Mouse (Mus musculus): ENCODE measurements around the gene Gnb5. TPM values are rescaled to one million over a fixed set of nuclear protein-coding genes. Genes with fewer than 3 reads are reported as not detected.

The Gnb5 gene
- polyA plus RNA-seq, 1 experiment from 2014 or later, result 36.2 TPM

DNA sequence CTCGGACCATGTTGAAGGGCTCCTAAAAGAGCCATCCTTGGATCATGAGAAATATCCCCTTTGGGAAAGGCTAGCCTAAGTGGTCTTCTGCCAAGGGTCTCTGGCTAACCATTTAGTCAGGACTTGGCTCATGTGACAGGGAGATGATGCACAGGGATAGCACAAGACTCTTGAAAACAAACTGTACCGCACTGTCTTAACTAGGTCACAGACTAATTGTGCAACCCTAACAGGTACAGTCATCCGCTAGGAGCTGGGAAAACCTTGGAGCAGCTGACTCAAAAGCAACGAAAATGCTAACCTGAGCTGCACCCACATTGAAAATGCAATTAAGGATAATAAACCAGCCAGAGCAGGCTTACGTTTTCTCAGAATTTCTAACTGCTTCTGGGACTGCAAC lies 60.1 kb downstream of the Gnb5 start:
- no peak overlapping the region for H3K27ac ChIP-seq
- 81% methylated on average over 5 of the region's 5 CpGs for whole genome bisulfite sequencing
- no peaks in the 10 kb centered on the region for H3K4me1 ChIP-seq
- no peaks in the 10 kb centered on the region for H3K27me3 ChIP-seq
- no peak overlapping the region for H3K9ac ChIP-seq
- ATAC-seq, result no peak
- H3K9me3 ChIP-seq (replicated peaks), result peaks cover 3% of the 10 kb centered on the region
- H3K4me2 ChIP-seq, result no peak overlapping the region
- H3K4me3 ChIP-seq, result no peak overlapping the region
- no peaks in the 10 kb centered on the region for H3K36me3 ChIP-seq (ENCODE audit: poor library complexity, severe bottlenecking)

GRCm38 (mm10) chr9:75368779-75369178 lies 62.7 kb downstream of the Gnb5 start:
- Histone ChIP-seq H3K9me3 (replicated peaks) (peaks cover 3% of the 10 kb centered on the region), H3K27me3 (no peaks in the 10 kb centered on the region), H3K36me3 (ENCODE audit: poor library complexity, severe bottlenecking) (no peaks in the 10 kb centered on the region), H3K9ac (no peak overlapping the region), H3K4me2 (no peak overlapping the region), H3K27ac (no peak overlapping the region), H3K4me1 (no peaks in the 10 kb centered on the region), H3K4me3 (no peak overlapping the region)
- no peak for ATAC-seq
- 87% methylated on average over 3 of the region's 3 CpGs for WGBS

DNA sequence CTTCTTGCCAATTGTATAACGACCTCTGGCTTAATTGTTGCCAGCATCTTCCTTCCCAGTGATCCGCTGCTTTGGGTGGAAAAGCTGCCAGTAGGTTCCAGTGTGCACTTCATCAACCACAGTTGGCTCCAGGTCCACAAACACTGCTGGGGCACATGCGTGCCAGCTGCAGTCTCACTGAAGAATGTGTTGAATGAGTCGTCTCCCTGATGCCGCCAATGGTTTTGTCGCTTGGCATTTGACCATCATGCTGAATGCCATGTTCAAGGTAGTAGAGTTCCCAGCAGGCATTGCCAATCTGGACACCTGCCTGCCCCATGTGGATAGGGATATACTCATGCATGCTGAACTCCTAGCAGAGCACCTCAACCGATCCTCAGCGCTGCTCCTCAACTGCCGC lies 69.5 kb downstream of the Gnb5 start:
- no peak overlapping the region for H3K27ac ChIP-seq
- no peak overlapping the region for H3K4me2 ChIP-seq
- no peaks in the 10 kb centered on the region for H3K27me3 ChIP-seq
- no peaks in the 10 kb centered on the region for H3K9me3 ChIP-seq (replicated peaks)
- no peaks in the 10 kb centered on the region for H3K36me3 ChIP-seq (ENCODE audit: poor library complexity, severe bottlenecking)
- H3K4me1 ChIP-seq, result no peaks in the 10 kb centered on the region
- WGBS, result 96% methylated on average over 9 of the region's 9 CpGs
- ATAC-seq, result no peak
- H3K4me3 ChIP-seq, result no peak overlapping the region
- no peak overlapping the region for H3K9ac ChIP-seq

GRCm38 (mm10) chr9:75376428-75376827 lies 70.3 kb downstream of the Gnb5 start:
- Histone ChIP-seq H3K36me3 (ENCODE audit: poor library complexity, severe bottlenecking) (no peaks in the 10 kb centered on the region), H3K4me2 (no peak overlapping the region), H3K27me3 (no peaks in the 10 kb centered on the region), H3K9me3 (replicated peaks) (no peaks in the 10 kb centered on the region), H3K9ac (no peak overlapping the region), H3K4me1 (no peaks in the 10 kb centered on the region), H3K4me3 (no peak overlapping the region), H3K27ac (no peak overlapping the region)
- no peak for ATAC-seq
- WGBS, result 65% methylated on average over 1 of the region's 1 CpGs

- 92% methylated on average over 2 of the region's 2 CpGs for WGBS
- Histone ChIP-seq H3K36me3 (ENCODE audit: poor library complexity, severe bottlenecking) (0 out of 2 replicates have a peak, but pooled peaks cover under 1% of the 10 kb centered on the region), H3K9ac (no peak overlapping the region), H3K4me3 (no peak overlapping the region), H3K9me3 (replicated peaks) (no peaks in the 10 kb centered on the region), H3K4me1 (no peaks in the 10 kb centered on the region), H3K27ac (no peak overlapping the region), H3K27me3 (no peaks in the 10 kb centered on the region), H3K4me2 (no peak overlapping the region)
- no peak for ATAC-seq
Observed at GRCm38 (mm10) chr9:75378774-75379173, 72.7 kb downstream of the Gnb5 start.

- no peaks in the 10 kb centered on the region for H3K27me3 ChIP-seq
- WGBS, result 92% methylated on average over 14 of the region's 14 CpGs
- H3K36me3 ChIP-seq (ENCODE audit: poor library complexity, severe bottlenecking), result peaks cover 26% of the 10 kb centered on the region
- H3K4me1 ChIP-seq, result no peaks in the 10 kb centered on the region
- no peaks in the 10 kb centered on the region for H3K9me3 ChIP-seq (replicated peaks)
- no peak for ATAC-seq
- H3K4me3 ChIP-seq, result no peak overlapping the region
- no peak overlapping the region for H3K9ac ChIP-seq
- no peak overlapping the region for H3K4me2 ChIP-seq
- no peak overlapping the region for H3K27ac ChIP-seq
Observed at GRCm38 (mm10) chr9:75382825-75383224, 76.7 kb downstream of the Gnb5 start.

DNA sequence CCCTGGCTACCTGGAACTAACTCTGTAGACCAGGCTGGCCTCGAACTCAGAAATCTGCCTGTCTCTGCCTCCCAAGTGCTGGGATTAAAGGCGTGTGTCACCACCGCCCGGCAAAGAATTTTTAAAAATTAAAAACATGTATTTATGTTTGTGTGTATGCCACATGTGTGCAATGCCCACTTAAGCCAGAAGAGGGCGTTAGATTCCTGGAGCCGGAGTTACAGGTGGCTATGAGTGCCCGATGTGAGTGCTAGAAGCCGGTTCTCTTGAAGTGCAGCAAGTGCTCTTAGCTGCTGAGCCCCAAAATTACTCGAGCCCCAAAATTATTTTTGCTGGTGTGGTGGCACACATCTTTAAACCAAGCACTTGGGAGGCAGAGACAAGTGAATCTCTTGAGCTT lies 77.7 kb downstream of the Gnb5 start:
- Histone ChIP-seq H3K27me3 (no peaks in the 10 kb centered on the region), H3K9ac (no peak overlapping the region), H3K4me1 (no peaks in the 10 kb centered on the region), H3K9me3 (replicated peaks) (no peaks in the 10 kb centered on the region), H3K4me3 (no peak overlapping the region), H3K36me3 (ENCODE audit: poor library complexity, severe bottlenecking) (peaks cover 32% of the 10 kb centered on the region), H3K4me2 (no peak overlapping the region), H3K27ac (no peak overlapping the region)
- ATAC-seq, result no peak
- 84% methylated on average over 9 of the region's 9 CpGs for WGBS

DNA sequence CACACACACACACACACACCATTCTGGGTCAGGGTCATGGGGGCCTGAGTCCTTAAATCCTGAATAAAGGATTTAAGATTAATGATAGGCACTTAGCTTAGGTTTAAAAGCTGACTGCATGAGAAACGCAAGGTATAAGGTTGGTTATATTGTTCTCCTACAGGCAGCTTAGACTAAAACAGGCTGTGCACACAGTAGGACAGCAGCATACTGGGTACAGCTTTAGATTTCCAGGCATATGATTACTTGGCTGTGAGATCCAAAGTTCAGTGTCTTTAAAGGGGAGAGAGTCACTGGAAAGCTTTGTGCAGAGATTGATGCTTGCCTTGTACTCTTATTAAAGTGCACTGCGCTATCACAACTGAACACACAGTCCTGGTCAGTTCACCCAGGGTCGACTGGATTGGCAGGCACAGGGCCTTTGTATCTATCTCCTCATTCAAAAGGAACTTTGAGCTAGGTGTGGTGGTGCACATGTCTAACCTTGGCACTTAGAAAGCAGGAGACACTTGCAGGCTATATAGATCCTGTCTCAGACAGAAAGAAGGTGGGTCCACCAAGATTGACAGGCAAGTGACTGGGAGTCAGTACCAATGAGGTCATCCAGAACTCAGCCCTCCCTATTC lies 78.4 kb downstream of the Gnb5 start:
- 0 out of 2 replicates have a peak, but pooled peaks have one; percentile 21 for ATAC-seq
- H3K4me1 ChIP-seq, result no peaks in the 10 kb centered on the region
- WGBS, result 84% methylated on average over 3 of the region's 3 CpGs
- no peaks in the 10 kb centered on the region for H3K27me3 ChIP-seq
- H3K9me3 ChIP-seq (replicated peaks), result no peaks in the 10 kb centered on the region
- H3K36me3 ChIP-seq (ENCODE audit: poor library complexity, severe bottlenecking), result peaks cover 39% of the 10 kb centered on the region
- H3K4me2 ChIP-seq, result no peak overlapping the region
- no peak overlapping the region for H3K4me3 ChIP-seq
- no peak overlapping the region for H3K27ac ChIP-seq
- H3K9ac ChIP-seq, result no peak overlapping the region

DNA sequence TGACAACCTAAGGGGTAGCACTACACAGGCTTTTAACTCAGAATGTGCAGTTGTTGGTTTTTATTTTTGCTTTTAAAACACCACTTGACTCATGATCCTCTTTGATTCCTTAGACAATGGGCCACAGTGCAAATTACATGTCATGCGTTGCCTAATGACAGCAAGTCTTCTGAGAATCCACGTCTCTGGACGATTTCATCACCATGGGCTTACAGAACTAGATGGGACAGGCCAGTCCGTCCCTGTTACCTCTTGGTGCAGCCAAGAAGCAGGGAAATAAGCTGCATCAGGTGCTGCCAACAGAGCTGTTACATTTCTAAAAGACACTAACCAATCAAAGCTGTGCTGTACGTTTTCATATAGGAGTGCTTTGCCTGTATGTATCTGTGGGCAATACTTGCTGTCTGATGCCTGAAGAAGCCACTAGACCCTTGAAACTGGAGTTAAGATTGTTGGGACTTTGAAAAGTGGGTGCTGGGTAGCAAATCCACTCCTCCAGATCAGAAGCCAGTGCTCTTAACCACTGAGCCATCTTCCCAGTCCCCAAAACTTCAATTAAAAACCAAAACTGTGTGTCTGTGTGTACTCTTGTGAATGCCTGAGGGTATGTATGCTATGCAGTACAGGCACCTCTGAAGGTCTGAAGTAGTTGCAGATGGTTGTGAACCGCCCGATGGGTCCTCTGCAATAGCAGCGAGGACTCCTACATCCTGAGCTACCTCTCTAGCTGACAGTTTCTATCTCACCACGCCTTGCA lies 79.3 kb downstream of the Gnb5 start:
- H3K9ac ChIP-seq, result no peak overlapping the region
- no peak for ATAC-seq
- no peaks in the 10 kb centered on the region for H3K27me3 ChIP-seq
- H3K4me3 ChIP-seq, result no peak overlapping the region
- no peak overlapping the region for H3K4me2 ChIP-seq
- WGBS, result 82% methylated on average over 9 of the region's 9 CpGs
- no peaks in the 10 kb centered on the region for H3K9me3 ChIP-seq (replicated peaks)
- no peaks in the 10 kb centered on the region for H3K4me1 ChIP-seq
- H3K36me3 ChIP-seq (ENCODE audit: poor library complexity, severe bottlenecking), result peaks cover 45% of the 10 kb centered on the region
- H3K27ac ChIP-seq, result no peak overlapping the region

DNA sequence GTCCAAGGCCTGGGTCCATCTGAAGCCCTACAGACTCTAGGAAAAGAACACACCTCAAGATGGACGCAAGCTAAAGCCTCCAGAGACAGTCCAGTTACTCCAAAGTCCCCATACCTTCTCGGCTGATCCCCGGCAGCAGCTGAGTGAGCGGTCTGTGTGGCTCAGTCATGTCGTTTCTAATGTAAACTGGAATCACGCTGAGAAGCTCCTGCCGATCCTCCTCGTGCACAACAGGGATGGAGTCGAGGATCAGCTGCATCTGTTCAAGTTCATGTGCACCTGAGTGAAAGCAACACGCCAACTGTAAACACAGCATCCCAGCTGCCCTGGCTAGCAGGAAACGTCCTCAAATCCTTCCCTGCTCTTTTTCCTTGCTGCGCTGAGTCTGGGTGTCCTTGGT lies 87.2 kb downstream of the Gnb5 start:
- Histone ChIP-seq H3K27ac (no peak overlapping the region), H3K4me3 (no peak overlapping the region), H3K36me3 (ENCODE audit: poor library complexity, severe bottlenecking) (peaks cover 87% of the 10 kb centered on the region), H3K4me2 (no peak overlapping the region), H3K4me1 (no peaks in the 10 kb centered on the region), H3K9ac (no peak overlapping the region), H3K27me3 (no peaks in the 10 kb centered on the region), H3K9me3 (replicated peaks) (no peaks in the 10 kb centered on the region)
- WGBS, result 74% methylated on average over 12 of the region's 12 CpGs
- ATAC-seq, result no peak

Data from forebrain, embryonic 13.5 days (tissue).